Mouse (Mus musculus) testis, postnatal 14 days (tissue): Measurements from ENCODE around the gene Plcg2.

Experiments used
- DNase-seq: peaks from one replicate; pipeline ENCODE4 v3.0.0; 2021; ENCODE audit warnings: low spot score

Gene Plcg2

GRCm38 (mm10) chr8:117639631-117640030 lies 141.5 kb downstream of the Plcg2 start:
- DNase-seq: no peak

GRCm38 (mm10) chr8:117645486-117645885 lies 147.4 kb downstream of the Plcg2 start:
- DNase-seq: no peak

- no peak for DNase-seq
These were observed 147.9 kb downstream of the Plcg2 start for GRCm38 (mm10) chr8:117646020-117646419.

GRCm38 (mm10) chr8:117646440-117646839 lies 148.3 kb downstream of the Plcg2 start:
- DNase-seq: no peak

GRCm38 (mm10) chr8:117652318-117652717 lies 154.2 kb downstream of the Plcg2 start:
- no peak for DNase-seq

DNA sequence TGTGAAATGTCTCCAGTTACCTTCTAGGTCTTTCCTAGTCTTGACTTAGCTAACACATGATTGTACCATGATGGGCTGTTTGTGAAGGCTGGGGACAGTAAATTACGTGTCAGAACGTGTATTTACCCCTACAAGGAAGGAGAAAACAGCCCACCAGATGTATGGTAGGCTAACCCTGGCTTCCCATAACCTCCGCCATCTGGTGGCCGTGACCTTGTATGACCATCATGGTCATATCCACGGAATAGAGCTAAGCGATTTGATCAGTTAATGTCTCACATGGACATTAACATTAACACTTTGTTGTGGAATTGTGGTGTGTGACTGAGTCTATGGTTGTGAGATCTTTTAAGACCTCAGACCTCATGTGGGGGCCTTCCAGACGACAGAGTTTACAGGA lies 160.9 kb downstream of the Plcg2 start:
- DNase-seq: no peak

DNA sequence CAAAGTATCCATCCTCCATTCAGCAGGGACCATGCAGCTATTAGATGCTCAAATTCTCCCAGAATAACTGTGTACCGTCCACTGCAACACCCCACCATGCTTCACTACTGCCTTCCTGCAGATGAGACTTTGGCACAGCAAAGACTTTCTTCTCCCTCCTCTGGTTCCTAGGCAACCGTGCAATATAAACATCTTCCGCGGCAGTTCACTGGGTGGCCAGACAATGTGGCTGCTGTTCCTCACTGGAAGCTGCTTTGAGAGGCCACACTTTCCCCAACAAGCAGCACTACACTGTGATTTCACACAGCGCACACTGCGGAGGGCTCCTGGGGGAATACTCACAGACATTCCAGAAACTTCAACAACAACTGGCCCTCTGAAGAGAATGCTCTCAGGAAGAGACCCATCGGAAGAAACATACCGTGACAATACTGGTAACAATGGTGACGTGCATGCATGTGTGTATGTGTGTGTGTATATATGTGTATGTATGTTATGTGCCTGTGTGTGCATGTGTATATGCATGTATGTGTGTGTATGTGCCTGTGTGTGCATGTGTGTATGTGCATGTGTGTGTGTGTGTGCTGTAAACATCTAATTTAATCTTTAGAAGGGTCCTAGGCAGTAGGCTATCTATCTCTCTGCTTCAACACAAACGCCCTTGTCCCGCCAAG lies 162.4 kb downstream of the Plcg2 start:
- DNase-seq: no peak

DNA sequence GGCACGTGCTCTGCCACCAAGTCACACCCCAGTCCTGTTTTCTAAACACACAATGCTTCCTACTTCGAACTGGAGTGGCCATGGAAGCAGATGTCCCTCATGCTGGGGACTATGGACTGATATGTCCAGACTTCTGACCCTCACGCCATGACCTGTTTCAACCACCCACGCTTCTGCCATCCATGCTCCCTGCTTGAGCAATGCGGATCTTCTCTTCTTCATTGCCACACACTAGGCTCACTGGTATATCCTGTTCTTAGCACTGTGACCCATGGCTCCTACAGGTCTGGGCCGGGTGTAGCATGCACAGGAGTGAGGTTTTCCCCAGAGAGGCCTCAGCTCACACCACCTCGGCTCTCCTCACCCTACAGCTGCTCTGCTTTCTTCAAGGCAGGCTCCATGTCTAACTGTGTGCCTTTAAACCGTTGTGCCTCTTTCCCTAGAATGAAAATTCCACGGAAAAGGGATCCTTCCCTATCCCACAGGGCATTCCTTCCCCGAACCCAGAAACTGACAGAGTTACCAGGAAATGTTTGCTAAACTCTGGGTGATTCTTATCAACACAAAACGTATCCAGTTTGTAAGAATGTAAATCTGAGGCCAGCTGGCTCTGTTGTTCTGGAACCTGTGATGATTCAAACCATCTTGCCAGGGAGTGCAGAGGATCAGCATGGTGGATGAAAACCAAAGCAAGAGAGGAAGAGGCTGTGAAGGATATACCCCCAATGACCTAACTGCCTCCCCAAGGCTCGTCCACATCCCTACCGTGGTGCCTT lies 169.4 kb downstream of the Plcg2 start:
- no peak for DNase-seq

DNA sequence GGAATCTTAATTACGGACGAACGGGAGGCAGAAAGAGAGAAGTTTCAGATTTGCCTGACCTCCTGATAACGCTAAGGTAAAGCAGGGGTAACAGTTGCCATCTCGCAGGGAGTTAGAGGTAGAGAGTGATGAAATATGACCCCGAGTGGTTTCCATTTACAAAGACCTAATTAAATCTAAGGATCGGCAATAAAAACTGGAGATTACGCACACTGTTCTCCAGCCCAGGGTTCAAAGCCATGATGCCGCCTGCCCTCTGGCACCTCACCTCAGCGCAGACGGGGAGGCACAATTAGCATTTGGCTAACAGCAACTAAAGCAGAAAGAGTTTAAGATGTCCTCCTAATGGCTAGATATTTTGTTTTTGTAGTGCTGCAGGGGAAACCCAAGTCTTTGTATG lies 172.4 kb downstream of the Plcg2 start:
- no peak for DNase-seq

- no peak for DNase-seq
These were observed 174.5 kb downstream of the Plcg2 start for GRCm38 (mm10) chr8:117672558-117672957.

DNA sequence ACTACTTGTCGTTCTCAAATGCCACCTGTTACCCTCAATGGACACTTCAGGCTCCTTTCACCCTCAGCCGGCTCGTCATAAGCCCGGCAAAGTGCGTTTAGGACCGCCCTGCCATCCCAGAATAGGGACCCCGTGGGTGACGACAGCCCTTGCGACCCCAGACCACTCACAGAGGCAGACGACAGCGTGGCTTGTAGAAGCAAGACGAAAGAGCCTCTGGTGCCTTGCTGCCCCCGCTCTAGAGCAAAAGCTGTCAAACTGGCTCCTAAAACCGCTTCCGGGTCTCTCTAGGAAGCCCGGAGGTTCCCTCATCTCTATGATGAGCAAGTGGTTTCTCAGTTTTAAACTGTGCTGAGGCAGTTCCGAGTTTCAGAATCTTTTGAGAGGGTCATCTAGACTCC lies 175.3 kb downstream of the Plcg2 start, which contains the start of gene Sdr42e1:
Sdr42e1 (minus strand) TSS at position 260 of the 401 bp plus-strand sequence.
- peak; percentile 29 for DNase-seq

DNA sequence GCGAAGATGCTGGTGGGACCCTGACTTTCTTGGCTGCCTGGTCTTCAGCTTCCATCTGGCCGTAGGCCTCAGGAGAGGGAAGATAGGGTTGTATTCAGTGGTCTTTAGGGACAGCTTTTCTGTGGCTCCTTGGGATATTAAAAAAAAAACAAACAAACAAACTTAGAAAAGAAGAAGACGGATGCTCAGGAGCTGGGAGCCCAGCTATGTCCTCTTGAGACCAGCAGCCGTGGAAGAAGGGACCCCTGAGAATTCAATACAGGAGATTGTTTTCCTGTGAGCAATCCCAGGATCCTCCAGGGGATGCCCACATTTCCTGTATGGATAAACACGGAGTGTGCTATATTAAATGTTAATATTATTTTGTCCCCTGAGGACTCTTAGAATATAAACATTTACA lies 177.1 kb downstream of the Plcg2 start:
- DNase-seq: no peak

DNA sequence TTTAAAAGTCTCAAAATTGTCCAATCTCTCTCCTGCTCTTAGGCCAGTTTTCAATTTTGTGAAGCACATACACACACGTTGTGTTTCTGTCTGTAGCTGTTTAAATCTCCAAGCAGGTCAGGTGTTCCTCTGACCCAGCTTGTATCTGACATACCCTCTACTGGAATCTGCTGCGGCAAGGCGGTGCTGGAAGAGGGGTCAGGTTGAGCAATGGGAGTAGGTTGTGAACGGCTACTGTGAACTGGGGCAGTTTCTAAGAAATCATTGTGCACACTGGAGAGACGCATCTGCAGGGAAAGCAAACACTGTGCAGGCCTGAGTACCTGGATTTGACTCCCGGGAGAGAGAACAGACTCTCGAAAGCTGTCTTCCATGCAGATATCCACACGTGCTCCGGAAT lies 178.4 kb downstream of the Plcg2 start:
- DNase-seq: no peak

DNA sequence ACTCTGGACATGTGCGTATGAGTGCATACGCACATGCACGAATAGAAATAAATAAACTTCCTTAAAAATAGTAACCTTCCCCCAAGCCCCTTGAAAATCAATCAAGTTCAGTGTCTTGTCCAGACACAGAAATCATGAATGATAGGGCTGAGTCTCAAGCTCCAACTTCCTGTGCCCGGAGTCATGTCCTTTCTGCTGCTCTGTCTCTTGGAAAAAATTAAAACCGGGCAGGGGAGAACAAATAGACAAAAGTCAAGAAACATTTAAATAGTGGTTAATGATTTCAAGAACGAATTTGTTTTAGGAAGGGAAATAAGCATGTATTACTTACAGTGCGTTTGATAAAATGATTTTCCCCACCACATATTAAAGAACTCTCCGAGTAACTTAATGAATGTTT lies 178.9 kb downstream of the Plcg2 start:
- DNase-seq: no peak

DNA sequence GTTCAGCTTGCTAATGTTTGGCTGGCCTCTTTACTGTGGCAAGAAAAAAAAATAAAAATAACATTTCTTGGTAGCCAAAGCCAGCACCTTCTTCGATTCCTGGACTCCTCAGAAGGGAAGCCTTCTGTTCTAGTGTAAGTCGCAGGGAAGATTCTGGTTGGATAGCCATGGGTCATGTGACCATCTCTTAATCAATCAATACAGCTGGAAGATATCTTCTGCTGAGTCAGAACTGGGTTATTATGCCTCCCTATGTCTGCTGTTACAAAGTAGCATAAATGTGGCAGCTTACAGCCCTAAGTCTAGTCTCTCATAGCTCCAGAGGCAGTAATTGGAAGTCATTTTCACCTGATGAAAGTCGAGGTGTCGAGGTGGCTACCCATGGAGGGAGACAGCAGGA lies 180.6 kb downstream of the Plcg2 start:
- DNase-seq: no peak

DNA sequence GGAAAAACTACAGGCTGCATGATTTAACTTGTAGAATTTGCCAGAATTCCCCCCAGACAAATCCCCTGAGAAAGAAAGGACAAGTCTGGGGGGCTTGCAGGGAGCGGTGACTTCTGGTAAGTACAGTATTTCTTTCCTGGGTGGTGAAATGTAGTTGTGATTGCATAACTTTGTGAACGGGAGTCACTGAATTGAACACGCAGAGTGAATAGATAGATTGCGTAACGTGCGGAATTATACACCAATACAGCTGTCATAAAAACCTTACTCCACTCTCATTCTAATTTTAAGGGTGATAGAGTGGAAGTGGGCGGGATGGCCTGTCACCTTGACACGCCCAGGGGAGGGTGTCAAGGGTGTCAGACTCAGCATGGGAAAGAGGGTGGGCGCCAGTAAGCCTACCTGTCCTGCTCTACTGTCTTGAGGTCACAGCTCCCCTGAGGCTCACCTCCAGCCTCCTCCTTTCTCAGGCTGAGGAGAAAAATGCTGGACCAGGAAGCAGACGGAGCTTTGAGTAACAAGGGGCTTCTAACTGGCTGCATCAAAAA lies 185.9 kb downstream of the Plcg2 start:
- DNase-seq: no peak

GRCm38 (mm10) chr8:117684504-117684903 lies 186.4 kb downstream of the Plcg2 start:
- no peak for DNase-seq
